Mouse (Mus musculus) embryonic facial prominence, embryonic 13.5 days (tissue): Measurements from ENCODE around the gene Hsd17b2. TPM values are rescaled to one million over a fixed set of nuclear protein-coding genes. Genes with fewer than 3 reads are reported as not detected.

ENCODE experiments used
- ATAC-seq: fragments of 200-750 bp; cut with Nextera tagmentation; 2 replicates; pipeline ENCODE4 v1.8.0; 2017; ENCODE audit warnings: low read depth; ENCODE audit not compliant: insufficient number of reproducible peaks, insufficient read depth, low FRiP score, low TSS enrichment
- H3K27ac ChIP-seq: fragments of 300-500 bp; sonication (generic); 2 replicates; pipeline ENCODE4 v1.5.1; 2015; ENCODE audit warnings: moderate library complexity, mild to moderate bottlenecking, inconsistent platforms
- H3K27me3 ChIP-seq: fragments of 300-500 bp; sonication (generic); 2 replicates; pipeline ENCODE4 v1.6.1; 2015; ENCODE audit warnings: mild to moderate bottlenecking, inconsistent platforms
- H3K36me3 ChIP-seq: fragments of 300-500 bp; sonication (generic); 2 replicates; pipeline ENCODE4 v1.6.1; 2015; ENCODE audit warnings: mild to moderate bottlenecking, inconsistent platforms
- H3K4me1 ChIP-seq: fragments of 300-500 bp; sonication (generic); 2 replicates; pipeline ENCODE4 v1.6.1; 2015; ENCODE audit warnings: inconsistent platforms
- H3K4me2 ChIP-seq: fragments of 300-500 bp; sonication (generic); 2 replicates; pipeline ENCODE4 v1.6.1; 2015; ENCODE audit warnings: moderate library complexity, mild to moderate bottlenecking, inconsistent platforms
- H3K4me3 ChIP-seq: fragments of 300-500 bp; sonication (generic); 2 replicates; pipeline ENCODE4 v1.5.1; 2015; ENCODE audit warnings: mild to moderate bottlenecking, inconsistent platforms
- H3K9ac ChIP-seq: fragments of 300-500 bp; sonication (generic); 2 replicates; pipeline ENCODE4 v1.6.1; 2015; ENCODE audit warnings: mild to moderate bottlenecking, inconsistent platforms
- H3K9me3 ChIP-seq: fragments of 300-500 bp; sonication (generic); 2 replicates; pipeline ENCODE4 v1.6.1; 2016; ENCODE audit warnings: inconsistent platforms
- WGBS: fragments of 180-500 bp; shearing (Covaris S2); methylation state at CpG from one replicate; pipeline ENCODE4 v1.1.7; 2015; ENCODE audit warnings: mixed read lengths; 5-methylcytosine and 5-hydroxymethylcytosine counted together
- polyA plus RNA-seq: library from polyadenylated mRNA; unstranded; fragments of >200 nt; fragmentation: Nextera tagmentation; extraction: Ambion mirVana; gene quantifications from 2 replicates; pipeline ENCODE4 v1.2.1, GENCODE M21; 2015

The Hsd17b2 gene
- polyA plus RNA-seq, 1 experiment from 2014 or later = 0.73 TPM

GRCm38 (mm10) chr8:117802299-117802689 lies 100.6 kb downstream of the Hsd17b2 start:
- peaks cover 20% of the 10 kb centered on the region for H3K4me1 ChIP-seq
- peak overlapping the region; percentile 82 for H3K4me3 ChIP-seq
- peaks cover 16% of the 10 kb centered on the region for H3K36me3 ChIP-seq
- H3K9ac ChIP-seq = peak overlapping the region; percentile 90
- peak overlapping the region; percentile 73 for H3K4me2 ChIP-seq
- 3% methylated on average over 11 of the region's 11 CpGs for WGBS
- no peaks in the 10 kb centered on the region for H3K9me3 ChIP-seq
- peak; percentile 39; the same call in 1 of the 2 replicates for ATAC-seq
- no peaks in the 10 kb centered on the region; the same call in 1 of the 2 replicates for H3K27me3 ChIP-seq
- peak overlapping the region; percentile 93 for H3K27ac ChIP-seq

GRCm38 (mm10) chr8:117805419-117805818 lies 103.7 kb downstream of the Hsd17b2 start:
- peaks cover 11% of the 10 kb centered on the region for H3K4me1 ChIP-seq
- 82% methylated on average over 5 of the region's 5 CpGs for WGBS
- no peak for ATAC-seq

More at GRCm38 (mm10) chr8:117805419-117805818, 103.7 kb downstream of the Hsd17b2 start:
- H3K4me3 ChIP-seq = no peak overlapping the region
- no peak overlapping the region for H3K27ac ChIP-seq
- no peaks in the 10 kb centered on the region for H3K9me3 ChIP-seq
- H3K27me3 ChIP-seq = no peaks in the 10 kb centered on the region; the same call in 1 of the 2 replicates
- no peak overlapping the region for H3K4me2 ChIP-seq
- no peaks in the 10 kb centered on the region for H3K36me3 ChIP-seq
- H3K9ac ChIP-seq = no peak overlapping the region

Other genes with a start within 250 kb of the Hsd17b2 start
- gene Plcg2, start 203.6 kb upstream of the Hsd17b2 start, polyA plus RNA-seq = 2.4 and 3.1 TPM in 2 replicates
- 2.4 and 3.1 TPM in 2 replicates for gene Sdr42e1, start 28.2 kb upstream of the Hsd17b2 start, polyA plus RNA-seq
- gene Mphosph6, start 100.0 kb downstream of the Hsd17b2 start, polyA plus RNA-seq = 56.7 and 68.9 TPM in 2 replicates